Mouse (Mus musculus) megakaryocyte, adult 5-6 weeks (primary cell): ENCODE results near the gene Krtap19-2. TPM values are rescaled to one million over a fixed set of nuclear protein-coding genes. Genes with fewer than 3 reads are reported as not detected.

Experiments
- ATAC-seq: 2 replicates; pipeline ENCODE4 v1.8.0; 2016; ENCODE audit warnings: mild to moderate bottlenecking, inconsistent platforms; ENCODE audit not compliant: poor library complexity, severe bottlenecking
- total RNA-seq, 2 experiments: library from RNA; stranded (forward) in 1 of 2; stranded (reverse) in 1 of 2; fragments of 153-499, 151-499 nt in 1 of 2; fragments of 221-1000, 200-1000 nt in 1 of 2; gene quantifications; 2 replicates each; pipeline versions ENCODE4 v1.2.3 to v1.2.4; 2015 to 2017

The Krtap19-2 gene
- total RNA-seq (2015) (not detected in 2 replicates), total RNA-seq (2017) (not detected in 2 replicates)

DNA sequence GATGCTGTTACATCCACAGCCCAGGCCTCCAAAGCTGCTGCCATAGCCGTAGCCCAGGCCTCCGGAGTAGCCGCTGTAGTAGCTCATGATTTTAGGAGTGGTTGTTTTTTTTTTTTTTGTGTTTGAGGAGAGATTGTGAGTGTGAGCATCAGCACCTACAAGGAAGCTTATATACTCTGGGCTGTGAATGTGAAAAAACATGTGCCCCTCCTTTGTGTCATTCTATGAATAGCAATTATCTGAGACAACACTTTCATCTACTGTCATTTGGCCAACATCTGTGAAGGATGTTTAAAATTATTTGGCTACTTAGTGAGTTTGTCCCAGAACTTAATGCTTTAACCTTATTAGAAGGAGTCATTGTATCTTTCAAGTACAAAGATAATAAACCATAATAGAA is at the start of gene Krtap19-2:
TSS of gene Krtap19-2 (minus strand) at position 101 of the 400 bp plus-strand sequence.
- ATAC-seq, result no peak

DNA sequence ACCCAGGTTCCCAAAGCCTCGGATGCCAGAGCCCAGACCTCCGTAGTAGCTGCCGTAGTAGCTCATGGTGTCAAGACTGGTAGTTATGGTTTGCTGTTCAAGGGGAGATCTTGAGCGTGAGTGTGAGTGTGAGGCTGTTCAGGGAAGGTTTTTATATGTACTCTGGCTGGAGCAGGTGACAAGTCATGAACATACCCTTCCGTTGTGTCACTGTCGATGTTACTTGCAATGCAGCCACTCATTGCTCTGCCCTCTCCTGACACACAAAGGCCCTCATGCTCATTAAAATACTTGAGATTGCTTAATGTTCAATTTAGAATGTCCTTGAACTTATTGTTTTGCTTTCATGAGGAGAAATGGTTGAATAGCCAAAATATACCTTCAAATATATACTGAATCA is 22.3 kb upstream of the Krtap19-2 start, which contains the start of gene Krtap19-5:
TSS of gene Krtap19-5 (minus strand) at position 101 of the 400 bp plus-strand sequence.
- no peak for ATAC-seq

DNA sequence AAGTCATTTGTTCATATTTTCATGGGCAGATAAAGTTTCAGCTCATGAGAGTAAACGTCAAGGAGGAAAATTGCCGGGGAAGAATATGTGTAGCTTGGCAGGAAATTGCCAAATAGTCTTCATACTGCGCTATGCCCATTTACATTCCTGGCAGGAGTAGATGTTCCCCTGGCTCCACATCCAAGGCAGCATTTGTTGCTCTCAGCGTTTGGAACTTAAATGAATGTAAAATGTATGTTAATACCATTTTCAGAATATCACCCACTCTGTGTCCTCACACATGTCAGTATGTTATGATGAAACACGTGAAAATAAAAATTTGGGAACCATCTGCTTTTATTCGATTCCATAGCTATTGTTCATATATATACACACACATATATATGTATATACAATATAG is 12.8 kb upstream of the Krtap19-2 start:
- no peak for ATAC-seq

DNA sequence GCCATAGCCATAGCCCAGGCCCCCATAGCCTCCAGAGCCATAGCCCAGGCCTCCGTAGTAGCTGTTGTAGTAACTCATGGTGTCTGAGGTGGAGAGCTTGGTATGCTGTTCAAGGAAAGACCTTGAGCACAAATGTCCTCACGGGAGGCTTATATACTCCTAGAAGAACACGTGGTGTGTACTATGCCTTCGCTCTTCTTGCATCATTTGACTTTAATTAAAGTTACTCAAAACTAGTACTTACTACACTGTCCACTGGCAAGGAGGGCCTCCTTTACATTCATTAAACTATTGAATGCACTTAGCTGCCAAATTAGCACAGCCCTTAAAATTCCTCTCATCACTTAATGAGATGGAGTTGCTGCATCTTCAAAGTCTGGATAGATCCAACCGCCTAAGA is 10.9 kb upstream of the Krtap19-2 start, which contains the start of gene Krtap19-4:
TSS of gene Krtap19-4 (minus strand) at position 101 of the 400 bp plus-strand sequence.
- no peak for ATAC-seq

DNA sequence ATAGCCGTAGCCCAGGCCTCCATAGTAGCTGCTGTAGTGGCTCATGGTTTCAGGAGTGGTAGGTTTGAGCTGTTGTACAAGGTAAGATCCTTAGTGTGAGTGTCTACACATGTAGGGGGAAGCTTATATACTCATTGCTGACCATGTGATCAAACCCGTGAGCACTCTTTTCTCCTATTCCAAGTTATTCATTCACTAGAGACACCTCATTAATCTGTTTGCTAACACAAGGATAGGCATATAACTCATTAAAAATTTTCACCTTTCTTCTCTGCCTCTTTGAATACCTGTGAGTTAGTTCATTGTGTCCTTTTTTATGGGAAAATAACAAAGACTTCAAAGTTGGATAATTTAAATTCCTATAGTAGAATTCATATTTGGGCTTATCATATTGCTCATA is 3.9 kb upstream of the Krtap19-2 start, which contains the start of gene Krtap19-3:
TSS of gene Krtap19-3 (minus strand) at position 101 of the 400 bp plus-strand sequence.
- no peak for ATAC-seq

DNA sequence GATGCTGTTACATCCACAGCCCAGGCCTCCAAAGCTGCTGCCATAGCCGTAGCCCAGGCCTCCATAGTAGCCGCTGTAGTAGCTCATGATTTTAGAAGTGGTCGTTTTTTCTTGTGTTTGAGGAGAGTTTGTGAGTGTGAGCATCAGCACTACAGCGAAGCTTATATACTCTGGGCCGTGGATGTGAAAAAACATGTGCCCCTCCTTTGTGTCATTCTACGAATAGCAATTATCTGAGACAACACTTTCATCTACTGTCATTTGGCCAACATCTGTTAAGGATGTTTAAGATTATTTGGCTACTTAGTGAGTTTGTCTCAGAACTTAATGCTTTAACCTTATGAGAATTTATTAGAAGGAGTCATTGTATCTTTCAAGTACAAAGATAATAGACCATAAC is 4.8 kb downstream of the Krtap19-2 start, which contains the start of gene Krtap19-1:
TSS of gene Krtap19-1 (minus strand) at position 101 of the 400 bp plus-strand sequence.
- ATAC-seq, result no peak

DNA sequence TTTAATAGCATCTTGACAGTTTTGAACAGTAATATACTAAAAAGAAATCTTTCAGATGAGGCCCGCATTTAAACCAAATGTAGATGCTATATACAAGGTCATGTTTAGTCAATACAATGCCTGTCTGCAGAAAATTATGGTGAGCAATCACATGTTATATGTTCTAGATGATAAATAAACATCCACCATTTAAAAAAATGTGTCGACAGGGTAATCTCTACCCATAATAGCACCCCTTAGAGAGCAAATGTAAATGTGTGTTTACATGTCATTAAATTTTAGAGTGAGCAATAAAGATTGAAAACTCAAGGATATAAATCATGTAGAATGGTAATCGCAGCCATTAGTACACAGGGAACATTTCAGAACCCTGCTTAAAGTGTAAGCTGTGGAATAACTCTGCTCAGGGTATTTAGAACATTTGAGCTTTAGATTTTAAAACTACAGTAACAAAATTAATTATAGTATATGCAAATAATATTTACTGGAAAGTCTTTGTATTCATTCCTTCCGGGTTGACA is 9.1 kb downstream of the Krtap19-2 start:
- no peak for ATAC-seq

DNA sequence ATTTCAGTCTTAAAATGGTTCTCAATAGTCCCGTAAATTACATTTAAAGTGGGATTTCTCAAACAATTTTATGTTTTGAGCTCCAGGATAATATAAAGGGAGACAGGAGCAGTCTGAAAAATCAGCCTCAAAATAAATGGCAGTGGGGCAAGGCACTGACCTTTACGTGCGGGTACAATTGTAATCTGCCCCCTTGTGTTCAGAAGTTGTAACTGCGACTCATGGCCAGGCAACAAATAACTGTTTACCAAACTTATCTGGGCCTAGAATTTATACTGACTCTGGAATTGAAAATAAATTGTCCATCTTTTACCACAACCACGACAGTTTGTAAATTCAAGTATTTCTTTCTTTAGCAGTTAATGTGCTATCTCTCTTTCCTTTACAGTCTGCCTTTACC is 22.6 kb downstream of the Krtap19-2 start:
- no peak for ATAC-seq

DNA sequence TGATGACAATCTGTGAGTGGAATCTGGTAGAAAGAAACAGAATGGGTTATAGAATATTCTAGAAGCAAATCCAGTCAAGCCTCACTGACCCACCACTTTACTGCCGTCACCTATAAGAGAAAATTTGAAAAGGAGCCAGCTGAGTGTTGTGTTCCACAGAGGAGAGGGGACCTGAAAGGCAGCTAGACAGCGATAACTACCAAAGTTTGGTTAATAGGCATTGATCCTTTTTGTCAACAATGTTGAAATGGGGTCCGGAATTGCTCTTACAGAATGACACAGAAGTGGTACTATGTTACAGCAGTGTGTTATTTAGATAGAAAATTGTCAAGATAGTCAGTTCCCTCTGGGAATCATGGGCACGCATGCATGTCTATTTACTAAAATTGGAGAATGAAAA is 25.5 kb downstream of the Krtap19-2 start:
- no peak for ATAC-seq

DNA sequence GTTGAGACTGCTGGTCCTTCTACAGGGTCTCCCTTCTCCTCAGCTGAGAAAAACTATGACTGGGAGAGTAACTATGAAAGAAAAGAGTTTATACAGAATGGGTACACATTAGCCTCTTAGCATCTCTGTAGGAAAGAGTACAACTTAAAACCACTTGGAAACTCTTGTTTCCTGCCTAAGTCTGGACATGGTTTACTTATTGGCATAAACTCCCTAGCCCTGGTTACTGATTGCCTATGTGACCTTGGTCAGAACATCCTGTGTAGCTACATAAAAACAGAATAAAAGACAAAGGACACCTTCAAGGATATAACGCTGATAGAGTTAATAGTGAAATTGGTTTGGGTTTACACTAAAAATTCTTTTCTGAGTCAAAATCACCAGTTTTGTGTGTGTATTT is 26.7 kb downstream of the Krtap19-2 start:
- no peak for ATAC-seq

DNA sequence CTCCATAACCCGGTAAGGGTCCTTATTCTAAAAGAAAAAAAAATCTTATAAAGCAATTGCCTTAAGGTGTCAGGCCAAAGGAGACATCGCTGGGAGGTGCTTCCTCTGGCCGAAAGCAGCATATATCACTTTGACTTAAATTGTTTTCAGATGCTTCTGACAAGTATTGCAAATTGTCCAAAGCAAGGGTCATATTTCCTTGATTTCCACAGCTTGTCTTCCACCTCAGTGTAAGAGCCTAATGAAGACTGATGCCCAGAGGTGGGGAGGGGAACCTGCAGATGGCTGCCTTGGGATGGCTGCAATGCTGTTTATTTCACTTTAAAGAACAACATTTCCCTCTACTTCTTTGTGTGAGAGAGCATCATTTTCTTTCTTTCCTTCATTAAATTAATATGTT is 47.1 kb downstream of the Krtap19-2 start:
- ATAC-seq, result no peak

DNA sequence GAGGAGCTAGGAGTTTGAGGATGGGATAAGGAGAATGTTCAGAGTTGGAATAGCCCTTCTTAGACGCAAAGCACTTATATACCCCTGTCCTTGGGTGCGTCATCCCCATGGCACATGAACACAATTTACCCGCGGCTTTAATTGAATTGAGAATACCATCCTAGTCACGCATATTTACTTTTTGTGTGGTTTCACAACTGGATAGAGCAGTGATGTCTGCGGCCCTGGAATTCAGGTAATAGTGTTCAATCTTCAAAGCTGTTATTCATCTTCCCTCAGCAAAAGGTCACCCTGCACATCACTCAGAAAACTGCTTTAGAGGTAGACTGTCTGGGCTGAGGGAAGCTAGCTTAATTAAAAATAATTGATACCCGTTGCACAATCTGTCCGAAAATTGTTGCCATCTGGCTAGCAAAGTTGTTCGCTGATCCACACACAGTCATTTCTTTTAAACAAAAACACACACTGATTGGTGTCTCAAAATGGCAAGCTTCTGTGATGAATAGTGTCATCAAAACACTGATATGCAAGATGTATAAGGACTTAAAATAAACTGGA is 47.9 kb downstream of the Krtap19-2 start, which contains the start of gene Krtap14:
TSS of gene Krtap14 (minus strand) at position 51 of the 558 bp plus-strand sequence.
- ATAC-seq, result no peak

DNA sequence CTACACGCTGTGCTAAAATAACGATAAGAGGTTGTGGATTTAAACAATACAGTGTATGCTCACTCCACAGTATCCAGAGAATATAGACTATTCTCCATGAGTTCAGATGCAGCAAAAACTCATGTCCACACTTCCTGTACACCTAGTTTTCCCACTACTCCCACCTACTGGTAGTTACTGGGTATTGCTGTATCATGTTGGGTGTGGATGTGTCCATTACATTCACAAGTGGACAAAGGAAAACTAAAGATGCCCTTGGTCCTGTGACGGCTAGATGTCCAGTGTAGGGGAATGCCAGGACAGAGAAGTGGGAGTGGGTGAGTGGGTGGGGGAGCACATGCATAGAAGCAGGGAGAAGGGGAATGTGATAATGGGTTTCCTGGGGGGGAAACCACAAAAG is 50.3 kb downstream of the Krtap19-2 start:
- no peak for ATAC-seq

Other genes with a start within 250 kb of the Krtap19-2 start
- not detected in 2 replicates for gene 2310079G19Rik, start 246.6 kb downstream of the Krtap19-2 start, total RNA-seq (2015)
- not detected in 2 replicates for gene 2310079G19Rik, start 246.6 kb downstream of the Krtap19-2 start, total RNA-seq (2017)
- not detected in 2 replicates for gene Krtap26-1, start 226.5 kb downstream of the Krtap19-2 start, total RNA-seq (2015)
- not detected in 2 replicates for gene Krtap26-1, start 226.5 kb downstream of the Krtap19-2 start, total RNA-seq (2017)
- not detected in 2 replicates for gene Krtap27-1, start 202.6 kb downstream of the Krtap19-2 start, total RNA-seq (2015)
- not detected in 2 replicates for gene Krtap27-1, start 202.6 kb downstream of the Krtap19-2 start, total RNA-seq (2017)
- not detected in 2 replicates for gene 2310061N02Rik, start 166.3 kb downstream of the Krtap19-2 start, total RNA-seq (2015)
- gene 2310061N02Rik, start 166.3 kb downstream of the Krtap19-2 start, total RNA-seq (2017), result not detected in 2 replicates
- gene Krtap13-1, start 145.4 kb downstream of the Krtap19-2 start, total RNA-seq (2015), result not detected in 2 replicates
- not detected in 2 replicates for gene Krtap13-1, start 145.4 kb downstream of the Krtap19-2 start, total RNA-seq (2017)
- gene Krtap13, start 122.6 kb downstream of the Krtap19-2 start, total RNA-seq (2015), result not detected in 2 replicates
- gene Krtap13, start 122.6 kb downstream of the Krtap19-2 start, total RNA-seq (2017), result not detected in 2 replicates
- not detected in 2 replicates for gene 2310034C09Rik, start 115.4 kb downstream of the Krtap19-2 start, total RNA-seq (2015)
- gene 2310034C09Rik, start 115.4 kb downstream of the Krtap19-2 start, total RNA-seq (2017), result not detected in 2 replicates
- not detected in 2 replicates for gene 2310057N15Rik, start 100.1 kb downstream of the Krtap19-2 start, total RNA-seq (2015)
- not detected in 2 replicates for gene 2310057N15Rik, start 100.1 kb downstream of the Krtap19-2 start, total RNA-seq (2017)
- not detected in 2 replicates for gene Gm5965, start 96.4 kb downstream of the Krtap19-2 start, total RNA-seq (2015)
- gene Gm5965, start 96.4 kb downstream of the Krtap19-2 start, total RNA-seq (2017), result not detected in 2 replicates
- not detected in 2 replicates for gene Gm20741, start 62.0 kb downstream of the Krtap19-2 start, total RNA-seq (2015)
- not detected in 2 replicates for gene Gm20741, start 62.0 kb downstream of the Krtap19-2 start, total RNA-seq (2017)
- not detected in 2 replicates for gene Krtap15, start 54.1 kb downstream of the Krtap19-2 start, total RNA-seq (2015)
- gene Krtap15, start 54.1 kb downstream of the Krtap19-2 start, total RNA-seq (2017), result not detected in 2 replicates
- not detected in 2 replicates for gene Krtap14, start 48.1 kb downstream of the Krtap19-2 start, total RNA-seq (2015)
- not detected in 2 replicates for gene Krtap14, start 48.1 kb downstream of the Krtap19-2 start, total RNA-seq (2017)
- not detected in 2 replicates for gene Krtap19-1, start 4.9 kb downstream of the Krtap19-2 start, total RNA-seq (2015)
- not detected in 2 replicates for gene Krtap19-1, start 4.9 kb downstream of the Krtap19-2 start, total RNA-seq (2017)
- not detected in 2 replicates for gene Krtap19-3, start 3.8 kb upstream of the Krtap19-2 start, total RNA-seq (2015)
- not detected in 2 replicates for gene Krtap19-3, start 3.8 kb upstream of the Krtap19-2 start, total RNA-seq (2017)
- not detected in 2 replicates for gene Krtap19-4, start 10.8 kb upstream of the Krtap19-2 start, total RNA-seq (2015)
- not detected in 2 replicates for gene Krtap19-4, start 10.8 kb upstream of the Krtap19-2 start, total RNA-seq (2017)
- not detected in 2 replicates for gene Krtap19-5, start 22.2 kb upstream of the Krtap19-2 start, total RNA-seq (2015)
- not detected in 2 replicates for gene Krtap19-5, start 22.2 kb upstream of the Krtap19-2 start, total RNA-seq (2017)
- gene Krtap19-9b, start 58.0 kb upstream of the Krtap19-2 start, total RNA-seq (2015), result not detected in 2 replicates
- gene Krtap19-9b, start 58.0 kb upstream of the Krtap19-2 start, total RNA-seq (2017), result not detected in 2 replicates
- not detected in 2 replicates for gene Krtap16-3, start 88.6 kb upstream of the Krtap19-2 start, total RNA-seq (2015)
- not detected in 2 replicates for gene Krtap16-3, start 88.6 kb upstream of the Krtap19-2 start, total RNA-seq (2017)
- gene Krtap22-2, start 136.5 kb upstream of the Krtap19-2 start, total RNA-seq (2015), result not detected in 2 replicates
- not detected in 2 replicates for gene Krtap22-2, start 136.5 kb upstream of the Krtap19-2 start, total RNA-seq (2017)
- not detected in 2 replicates for gene Gm10229, start 141.0 kb upstream of the Krtap19-2 start, total RNA-seq (2015)
- not detected in 2 replicates for gene Gm10229, start 141.0 kb upstream of the Krtap19-2 start, total RNA-seq (2017)
- gene Krtap6-1, start 157.4 kb upstream of the Krtap19-2 start, total RNA-seq (2015), result not detected in 2 replicates
- gene Krtap6-1, start 157.4 kb upstream of the Krtap19-2 start, total RNA-seq (2017), result not detected in 2 replicates
- gene Gm10228, start 167.2 kb upstream of the Krtap19-2 start, total RNA-seq (2015), result not detected in 2 replicates
- not detected in 2 replicates for gene Gm10228, start 167.2 kb upstream of the Krtap19-2 start, total RNA-seq (2017)
- not detected in 2 replicates for gene Krtap6-5, start 173.6 kb upstream of the Krtap19-2 start, total RNA-seq (2015)
- gene Krtap6-5, start 173.6 kb upstream of the Krtap19-2 start, total RNA-seq (2017), result not detected in 2 replicates
- gene 1110025L11Rik, start 189.7 kb upstream of the Krtap19-2 start, total RNA-seq (2015), result not detected in 2 replicates
- gene 1110025L11Rik, start 189.7 kb upstream of the Krtap19-2 start, total RNA-seq (2017), result not detected in 2 replicates
- gene Krtap6-3, start 209.7 kb upstream of the Krtap19-2 start, total RNA-seq (2015), result not detected in 2 replicates
- not detected in 2 replicates for gene Krtap6-3, start 209.7 kb upstream of the Krtap19-2 start, total RNA-seq (2017)